Mouse (Mus musculus) lung, embryonic 15.5 days (tissue): ENCODE results near the gene Nek9. TPM values are rescaled to one million over a fixed set of nuclear protein-coding genes. Genes with fewer than 3 reads are reported as not detected.

Source experiments
- ATAC-seq: fragments of 200-750 bp; cut with Nextera tagmentation; 2 replicates; pipeline ENCODE4 v1.8.0; 2017; ENCODE audit warnings: moderate number of reproducible peaks, borderline replicate concordance; ENCODE audit not compliant: low FRiP score, low TSS enrichment; ENCODE audit errors: extremely low read depth
- H3K27ac ChIP-seq: fragments of 300-500 bp; sonication (generic); 2 replicates; pipeline ENCODE4 v1.5.1; 2015; ENCODE audit warnings: moderate library complexity, mild to moderate bottlenecking, inconsistent platforms
- H3K27me3 ChIP-seq: fragments of 300-500 bp; sonication (generic); 2 replicates; pipeline ENCODE4 v1.6.1; 2015; ENCODE audit warnings: inconsistent platforms
- H3K36me3 ChIP-seq: fragments of 300-500 bp; sonication (generic); 2 replicates; pipeline ENCODE4 v1.6.1; 2015; ENCODE audit warnings: inconsistent platforms
- H3K4me1 ChIP-seq: fragments of 300-500 bp; sonication (generic); 2 replicates; pipeline ENCODE4 v1.6.1; 2015; ENCODE audit warnings: inconsistent platforms
- H3K4me2 ChIP-seq: fragments of 300-500 bp; sonication (generic); 2 replicates; pipeline ENCODE4 v1.6.1; 2015; ENCODE audit warnings: inconsistent platforms, mild to moderate bottlenecking, moderate library complexity
- H3K4me3 ChIP-seq: fragments of 300-500 bp; sonication (generic); 2 replicates; pipeline ENCODE4 v1.5.1; 2015; ENCODE audit warnings: mild to moderate bottlenecking, inconsistent platforms
- H3K9ac ChIP-seq: fragments of 300-500 bp; sonication (generic); 2 replicates; pipeline ENCODE4 v1.6.1; 2015; ENCODE audit warnings: inconsistent platforms
- H3K9me3 ChIP-seq: fragments of 300-500 bp; sonication (generic); 2 replicates; pipeline ENCODE4 v1.6.1; 2016; ENCODE audit warnings: inconsistent platforms
- WGBS: fragments of 180-500 bp; shearing (Covaris S2); methylation state at CpG from one replicate; pipeline ENCODE4 v1.1.7; 2015; 5-methylcytosine and 5-hydroxymethylcytosine counted together
- polyA plus RNA-seq: library from polyadenylated mRNA; unstranded; fragments of >200 nt; fragmentation: Nextera tagmentation; extraction: Ambion mirVana; gene quantifications from 2 replicates; pipeline ENCODE4 v1.2.1, GENCODE M21; 2015

Nek9 gene
- polyA plus RNA-seq, 1 experiment from 2014 or later, result 21.1 TPM

- no peaks in the 10 kb centered on the region for H3K9me3 ChIP-seq
- H3K27ac ChIP-seq, result no peak overlapping the region
- 64% methylated on average over 8 of the region's 8 CpGs for WGBS
- H3K4me2 ChIP-seq, result no peak overlapping the region
- no peak for ATAC-seq
- H3K27me3 ChIP-seq, result no peaks in the 10 kb centered on the region
- H3K4me1 ChIP-seq, result peaks cover 23% of the 10 kb centered on the region
- H3K4me3 ChIP-seq, result no peak overlapping the region; the same call in 1 of the 2 replicates
- H3K36me3 ChIP-seq, result no peaks in the 10 kb centered on the region
- H3K9ac ChIP-seq, result no peak overlapping the region
Measured at GRCm38 (mm10) chr12:85372068-85372665, 33.0 kb upstream of the Nek9 start.

DNA sequence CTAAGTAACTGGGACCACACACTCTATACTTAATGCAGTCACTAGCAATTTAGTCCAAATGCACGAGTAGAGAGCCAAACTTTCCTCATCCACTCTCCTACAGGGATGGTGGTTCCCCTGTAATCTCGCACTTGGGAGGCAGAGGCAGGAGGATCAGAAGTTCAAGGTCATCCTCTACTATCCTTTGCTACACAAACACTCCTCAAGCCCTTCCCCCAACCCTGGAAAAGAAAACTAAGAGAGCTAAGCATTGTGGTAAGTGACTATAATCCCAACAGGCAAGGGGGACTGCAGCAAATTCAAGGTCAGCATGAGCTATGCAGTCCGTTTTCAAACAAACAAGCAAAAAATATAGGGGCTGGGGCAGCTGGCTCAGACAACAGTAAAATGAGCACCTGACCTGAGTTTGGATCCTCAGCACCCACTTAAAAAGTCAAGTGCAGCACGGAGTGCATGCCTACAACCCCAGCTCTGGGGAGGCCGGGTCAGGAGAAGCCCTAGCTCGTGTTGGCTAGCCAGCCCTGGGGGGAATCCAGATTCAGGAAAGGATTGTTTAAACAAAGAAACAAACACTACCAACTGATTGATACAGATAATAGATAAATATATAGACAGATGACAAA is 29.4 kb upstream of the Nek9 start:
- WGBS, result 61% methylated on average over 6 of the region's 6 CpGs
- Histone ChIP-seq H3K27ac (no peak overlapping the region), H3K4me3 (no peak overlapping the region), H3K9me3 (no peaks in the 10 kb centered on the region), H3K4me1 (peaks cover 24% of the 10 kb centered on the region), H3K9ac (no peak overlapping the region), H3K36me3 (no peaks in the 10 kb centered on the region), H3K27me3 (no peaks in the 10 kb centered on the region), H3K4me2 (no peak overlapping the region)
- no peak for ATAC-seq

- 70% methylated on average over 3 of the region's 3 CpGs for WGBS
- no peak overlapping the region for H3K4me2 ChIP-seq
- no peaks in the 10 kb centered on the region for H3K9me3 ChIP-seq
- H3K36me3 ChIP-seq, result no peaks in the 10 kb centered on the region
- no peak for ATAC-seq
- H3K9ac ChIP-seq, result no peak overlapping the region
- 0 out of 2 replicates have a peak overlapping the region, but pooled peaks have one; percentile 24 for H3K27ac ChIP-seq
- H3K27me3 ChIP-seq, result no peaks in the 10 kb centered on the region
- no peak overlapping the region for H3K4me3 ChIP-seq
- H3K4me1 ChIP-seq, result peaks cover 13% of the 10 kb centered on the region; the same call in 1 of the 2 replicates
Measured at GRCm38 (mm10) chr12:85366271-85366670, 27.1 kb upstream of the Nek9 start.

DNA sequence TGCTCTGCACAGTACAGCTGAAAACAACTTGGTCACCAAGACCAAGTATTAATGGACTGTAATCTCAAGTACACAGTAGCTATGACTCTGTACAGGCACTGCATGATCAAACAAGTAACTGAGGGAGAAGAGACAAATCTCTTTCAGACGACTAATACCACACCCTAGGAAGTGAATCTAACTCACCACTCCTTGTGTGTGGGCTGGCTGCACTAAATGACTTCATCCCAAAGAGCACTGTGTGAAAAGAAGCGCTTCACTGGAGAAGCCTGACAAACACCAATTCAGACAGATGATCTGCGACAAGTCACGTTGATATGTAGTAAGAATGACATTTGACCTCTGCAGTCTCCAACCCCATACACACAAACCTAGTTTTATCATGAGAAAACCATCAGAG is 23.3 kb upstream of the Nek9 start:
- no peak overlapping the region for H3K4me2 ChIP-seq
- no peak overlapping the region for H3K27ac ChIP-seq
- H3K36me3 ChIP-seq, result no peaks in the 10 kb centered on the region
- no peaks in the 10 kb centered on the region for H3K9me3 ChIP-seq
- H3K4me3 ChIP-seq, result no peak overlapping the region
- H3K9ac ChIP-seq, result no peak overlapping the region
- H3K27me3 ChIP-seq, result no peaks in the 10 kb centered on the region
- no peak for ATAC-seq
- WGBS, result 67% methylated on average over 4 of the region's 4 CpGs
- H3K4me1 ChIP-seq, result 0 out of 2 replicates have a peak, but pooled peaks cover 4% of the 10 kb centered on the region

- Histone ChIP-seq H3K27ac (no peak overlapping the region), H3K4me2 (no peak overlapping the region), H3K9ac (no peak overlapping the region), H3K27me3 (no peaks in the 10 kb centered on the region), H3K4me1 (0 out of 2 replicates have a peak, but pooled peaks cover 4% of the 10 kb centered on the region), H3K36me3 (no peaks in the 10 kb centered on the region), H3K4me3 (no peak overlapping the region), H3K9me3 (no peaks in the 10 kb centered on the region)
- ATAC-seq, result no peak
Measured at GRCm38 (mm10) chr12:85361580-85361979, 22.4 kb upstream of the Nek9 start.

DNA sequence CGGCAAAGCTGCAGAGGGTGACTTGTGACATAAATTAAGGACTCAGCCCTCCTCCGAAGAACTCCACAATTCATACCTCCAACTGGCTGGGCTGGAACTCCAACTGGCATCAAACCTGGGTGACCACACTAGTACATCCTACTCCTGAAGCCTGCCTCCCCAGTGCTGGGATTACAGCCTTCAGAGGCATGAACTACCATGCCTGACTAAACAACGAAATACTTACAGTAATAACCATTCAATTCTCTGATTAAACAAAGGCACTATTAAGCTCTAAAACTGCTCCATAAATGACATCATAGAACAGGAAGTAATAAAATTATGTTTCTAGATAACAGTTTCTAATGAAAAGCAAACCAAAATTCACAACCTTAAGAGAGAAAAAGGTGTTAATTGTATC is 22.0 kb upstream of the Nek9 start:
- no peak overlapping the region for H3K4me2 ChIP-seq
- H3K4me3 ChIP-seq, result no peak overlapping the region
- 77% methylated on average over 3 of the region's 3 CpGs for WGBS
- ATAC-seq, result no peak
- H3K27ac ChIP-seq, result no peak overlapping the region
- no peak overlapping the region for H3K9ac ChIP-seq
- H3K36me3 ChIP-seq, result no peaks in the 10 kb centered on the region
- no peaks in the 10 kb centered on the region for H3K9me3 ChIP-seq
- 0 out of 2 replicates have a peak, but pooled peaks cover 4% of the 10 kb centered on the region for H3K4me1 ChIP-seq
- no peaks in the 10 kb centered on the region for H3K27me3 ChIP-seq

- H3K36me3 ChIP-seq, result peaks cover 26% of the 10 kb centered on the region
- H3K4me3 ChIP-seq, result no peak overlapping the region
- H3K4me2 ChIP-seq, result no peak overlapping the region
- no peaks in the 10 kb centered on the region for H3K27me3 ChIP-seq
- no peak for ATAC-seq
- H3K27ac ChIP-seq, result no peak overlapping the region
- no peak overlapping the region for H3K9ac ChIP-seq
- H3K9me3 ChIP-seq, result no peaks in the 10 kb centered on the region
- 77% methylated on average over 3 of the region's 3 CpGs for WGBS
- H3K4me1 ChIP-seq, result peaks cover 4% of the 10 kb centered on the region; the same call in 1 of the 2 replicates
Measured at GRCm38 (mm10) chr12:85354061-85354460, 14.9 kb upstream of the Nek9 start.

- Histone ChIP-seq H3K36me3 (peaks cover 37% of the 10 kb centered on the region), H3K27me3 (no peaks in the 10 kb centered on the region), H3K4me3 (no peak overlapping the region), H3K4me1 (peaks cover 4% of the 10 kb centered on the region; the same call in 1 of the 2 replicates), H3K4me2 (0 out of 2 replicates have a peak overlapping the region, but pooled peaks have one; percentile 17), H3K9ac (no peak overlapping the region), H3K9me3 (no peaks in the 10 kb centered on the region), H3K27ac (peak overlapping the region; percentile 79)
- WGBS, result 71% methylated on average over 10 of the region's 10 CpGs
- ATAC-seq, result peak; percentile 61; the same call in 1 of the 2 replicates
Measured at GRCm38 (mm10) chr12:85350407-85351232, 11.5 kb upstream of the Nek9 start.

DNA sequence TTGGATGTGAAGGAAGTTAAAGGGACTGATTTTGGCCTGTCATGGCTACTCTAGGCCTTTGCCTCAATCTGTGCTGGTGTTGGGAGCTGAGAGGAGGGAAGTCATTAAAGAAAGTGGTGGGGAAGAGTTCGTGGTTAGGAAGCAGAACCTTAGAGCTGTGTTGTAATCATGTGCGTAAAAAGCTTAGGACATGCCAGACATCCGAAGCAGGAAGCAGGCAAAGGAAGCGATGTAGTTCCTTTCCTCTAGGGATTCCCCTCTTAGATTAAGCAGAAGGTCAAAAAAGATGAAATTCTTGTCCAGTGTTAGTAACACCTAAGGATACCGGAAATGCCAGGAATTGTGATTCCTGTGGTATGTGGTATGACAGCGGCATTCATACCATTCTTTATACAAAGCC is 9.2 kb upstream of the Nek9 start:
- peak overlapping the region; percentile 47 for H3K27ac ChIP-seq
- no peak overlapping the region for H3K4me3 ChIP-seq
- ATAC-seq, result no peak
- peaks cover 4% of the 10 kb centered on the region; the same call in 1 of the 2 replicates for H3K4me1 ChIP-seq
- 78% methylated on average over 6 of the region's 6 CpGs for WGBS
- H3K9me3 ChIP-seq, result no peaks in the 10 kb centered on the region
- H3K27me3 ChIP-seq, result no peaks in the 10 kb centered on the region
- no peak overlapping the region for H3K9ac ChIP-seq
- no peak overlapping the region for H3K4me2 ChIP-seq
- H3K36me3 ChIP-seq, result peaks cover 38% of the 10 kb centered on the region

DNA sequence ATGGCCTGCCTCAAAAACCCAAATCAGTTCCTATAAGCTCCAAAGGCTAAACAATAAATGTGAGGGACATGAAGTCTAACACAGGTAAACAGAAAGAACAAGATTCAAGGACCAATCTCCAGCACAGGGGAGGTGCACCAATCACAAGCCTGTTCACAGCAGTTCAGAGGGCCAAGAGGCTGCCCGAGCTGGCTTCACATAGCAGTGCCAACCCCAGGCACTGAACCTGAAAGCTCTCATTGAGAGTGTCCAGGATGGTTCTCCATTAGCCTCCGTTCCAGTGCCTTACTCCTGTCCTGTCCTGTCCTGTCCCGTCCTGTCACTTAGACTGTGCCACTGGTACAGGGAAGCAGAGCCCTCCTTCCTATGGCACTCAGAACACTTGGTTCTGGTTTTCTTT is 8.0 kb upstream of the Nek9 start:
- peaks cover 33% of the 10 kb centered on the region for H3K36me3 ChIP-seq
- H3K4me2 ChIP-seq, result no peak overlapping the region
- H3K4me3 ChIP-seq, result no peak overlapping the region

DNA sequence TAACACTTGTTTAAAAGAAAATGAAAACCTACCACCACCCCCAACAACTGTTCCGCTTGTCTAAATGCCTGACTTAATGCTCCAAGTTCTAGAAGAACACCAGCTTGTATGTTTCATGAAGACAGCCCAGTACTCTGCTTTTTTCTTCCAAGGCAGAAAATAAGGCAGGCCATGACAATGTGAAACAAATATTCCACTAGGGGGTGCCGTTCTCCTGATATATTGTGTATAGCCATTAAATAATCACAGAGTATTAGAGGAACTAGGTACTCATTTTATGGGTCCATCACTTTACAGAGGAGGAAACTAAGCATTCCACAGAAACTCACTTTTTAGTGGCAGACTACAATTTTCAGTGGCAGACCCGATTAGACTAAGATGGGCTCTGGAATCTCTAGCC is 7.2 kb upstream of the Nek9 start:
- no peak overlapping the region for H3K9ac ChIP-seq
- peaks cover 4% of the 10 kb centered on the region; the same call in 1 of the 2 replicates for H3K4me1 ChIP-seq
- no peak overlapping the region for H3K27ac ChIP-seq
- no peaks in the 10 kb centered on the region for H3K9me3 ChIP-seq
- H3K27me3 ChIP-seq, result no peaks in the 10 kb centered on the region
- H3K4me3 ChIP-seq, result no peak overlapping the region
- ATAC-seq, result no peak
- 49% methylated on average over 3 of the region's 3 CpGs for WGBS
- H3K4me2 ChIP-seq, result no peak overlapping the region
- H3K36me3 ChIP-seq, result peaks cover 35% of the 10 kb centered on the region

More for the DNA sequence above, 8.0 kb upstream of the Nek9 start:
- no peaks in the 10 kb centered on the region for H3K9me3 ChIP-seq
- 65% methylated on average over 3 of the region's 3 CpGs for WGBS
- peak overlapping the region; percentile 47; the same call in 1 of the 2 replicates for H3K27ac ChIP-seq
- H3K27me3 ChIP-seq, result no peaks in the 10 kb centered on the region
- H3K9ac ChIP-seq, result no peak overlapping the region
- no peak for ATAC-seq
- peaks cover 4% of the 10 kb centered on the region; the same call in 1 of the 2 replicates for H3K4me1 ChIP-seq

- H3K36me3 ChIP-seq, result peaks cover 34% of the 10 kb centered on the region
- no peak overlapping the region for H3K4me2 ChIP-seq
- H3K9me3 ChIP-seq, result no peaks in the 10 kb centered on the region
- H3K4me1 ChIP-seq, result no peaks in the 10 kb centered on the region
- no peak overlapping the region for H3K4me3 ChIP-seq
- ATAC-seq, result no peak
- no peaks in the 10 kb centered on the region for H3K27me3 ChIP-seq
- WGBS, result 90% methylated on average over 6 of the region's 6 CpGs
- H3K9ac ChIP-seq, result no peak overlapping the region
- H3K27ac ChIP-seq, result no peak overlapping the region
Measured at GRCm38 (mm10) chr12:85345559-85345958, 6.4 kb upstream of the Nek9 start.
